Mouse (Mus musculus) CD4-positive helper T cell, adult 2 months (primary cell): Measurements from ENCODE around the gene Olfr1392.
"Not testable (repeated sequence)": the region's sequence is repeated elsewhere in the genome, so short reads cannot be mapped to it uniquely, and the experiment has no call there.

Experiments used
- DNase-seq: peaks from one replicate; pipeline ENCODE4 v3.0.0-alpha.2; 2012; ENCODE audit warnings: low read depth, missing footprints, low spot score

The Olfr1392 gene

DNA sequence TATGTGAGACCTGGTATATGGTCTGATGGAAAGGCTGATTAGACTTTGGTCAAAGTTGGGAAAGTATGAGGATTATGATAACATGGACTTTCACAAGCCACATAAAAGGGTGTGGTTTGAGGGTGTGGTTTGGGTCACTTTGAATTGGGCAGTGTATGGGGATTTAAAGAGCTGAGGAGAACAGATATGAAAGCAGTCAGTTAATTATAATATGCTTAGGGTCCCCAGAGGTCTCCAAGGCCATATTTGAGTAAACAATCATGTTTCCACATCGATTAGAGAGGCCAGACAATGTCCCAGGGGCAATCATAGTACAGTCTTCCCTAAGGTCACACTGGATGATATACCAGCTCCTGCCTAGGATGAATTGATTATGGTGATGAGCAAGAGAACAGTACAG is at the start of gene Olfr1392:
Gene Olfr1392, plus strand, starts transcription at position 301 of the 400 bp plus-strand sequence.
- not testable (repeated sequence) for DNase-seq

- no peak for DNase-seq
These were observed 49.4 kb upstream of the Olfr1392 start for GRCm38 (mm10) chr11:49235459-49236207.

DNA sequence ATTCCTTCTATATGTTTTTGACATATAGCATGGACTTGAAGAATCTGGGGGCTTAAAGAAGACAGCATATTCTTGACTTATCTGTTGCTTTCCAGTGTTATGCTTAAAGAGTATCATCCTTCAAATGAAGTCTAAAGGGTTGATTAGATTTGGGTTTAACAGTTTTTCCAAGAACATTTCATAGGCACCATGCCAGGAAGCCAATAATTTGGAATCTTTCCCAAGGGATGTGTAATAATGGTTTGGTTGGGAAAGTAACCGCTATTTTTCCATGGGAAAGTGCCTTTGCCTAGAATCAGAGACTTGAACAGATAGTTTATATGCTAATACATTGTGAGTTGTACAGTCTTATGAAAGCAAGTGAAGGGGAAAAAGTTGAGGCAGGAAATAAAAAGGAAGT is 48.2 kb upstream of the Olfr1392 start:
- no peak for DNase-seq

GRCm38 (mm10) chr11:49237532-49237931 is 47.5 kb upstream of the Olfr1392 start:
- DNase-seq: no peak

GRCm38 (mm10) chr11:49240310-49240709 is 44.8 kb upstream of the Olfr1392 start:
- DNase-seq: no peak

DNA sequence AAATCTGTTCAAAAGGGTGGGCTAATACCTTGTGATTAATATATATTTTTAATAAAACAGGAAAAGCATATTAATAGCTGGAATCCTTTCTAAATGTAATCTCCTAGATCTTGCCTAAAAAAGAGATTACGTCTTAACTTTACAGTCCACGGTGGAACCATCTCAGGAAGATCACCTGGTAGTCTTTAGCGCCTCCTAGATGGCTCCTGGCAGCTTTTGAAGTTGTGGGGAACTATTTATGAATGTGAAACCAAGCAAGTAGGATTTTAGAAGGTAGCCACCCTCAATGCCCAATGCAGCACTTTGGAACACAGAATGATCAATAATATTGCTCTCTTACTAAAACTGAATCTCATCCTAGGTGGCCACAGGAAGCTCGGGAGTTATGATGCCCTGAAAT is 44.2 kb upstream of the Olfr1392 start:
- no peak for DNase-seq

DNA sequence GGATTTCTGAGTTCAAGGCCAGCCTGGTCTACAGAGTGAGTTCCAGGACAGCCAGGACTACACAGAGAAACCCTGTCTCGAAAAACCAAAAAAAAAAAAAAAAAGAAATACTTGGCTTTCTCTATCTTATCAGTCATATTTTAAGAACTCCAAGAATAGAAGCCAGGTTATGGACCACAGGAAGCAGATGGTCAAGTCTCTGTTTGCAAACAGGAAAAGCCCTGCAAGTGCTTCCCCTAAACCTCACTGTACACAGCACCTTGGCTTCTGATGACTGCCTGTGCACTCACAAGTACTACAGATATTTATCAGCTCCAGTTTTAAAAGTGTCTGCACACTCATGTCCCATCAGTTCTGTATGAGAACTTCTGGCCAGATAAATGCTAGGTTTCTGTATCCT is 43.6 kb upstream of the Olfr1392 start:
- DNase-seq: no peak

GRCm38 (mm10) chr11:49242944-49243626 is 42.0 kb upstream of the Olfr1392 start:
- no peak for DNase-seq

DNA sequence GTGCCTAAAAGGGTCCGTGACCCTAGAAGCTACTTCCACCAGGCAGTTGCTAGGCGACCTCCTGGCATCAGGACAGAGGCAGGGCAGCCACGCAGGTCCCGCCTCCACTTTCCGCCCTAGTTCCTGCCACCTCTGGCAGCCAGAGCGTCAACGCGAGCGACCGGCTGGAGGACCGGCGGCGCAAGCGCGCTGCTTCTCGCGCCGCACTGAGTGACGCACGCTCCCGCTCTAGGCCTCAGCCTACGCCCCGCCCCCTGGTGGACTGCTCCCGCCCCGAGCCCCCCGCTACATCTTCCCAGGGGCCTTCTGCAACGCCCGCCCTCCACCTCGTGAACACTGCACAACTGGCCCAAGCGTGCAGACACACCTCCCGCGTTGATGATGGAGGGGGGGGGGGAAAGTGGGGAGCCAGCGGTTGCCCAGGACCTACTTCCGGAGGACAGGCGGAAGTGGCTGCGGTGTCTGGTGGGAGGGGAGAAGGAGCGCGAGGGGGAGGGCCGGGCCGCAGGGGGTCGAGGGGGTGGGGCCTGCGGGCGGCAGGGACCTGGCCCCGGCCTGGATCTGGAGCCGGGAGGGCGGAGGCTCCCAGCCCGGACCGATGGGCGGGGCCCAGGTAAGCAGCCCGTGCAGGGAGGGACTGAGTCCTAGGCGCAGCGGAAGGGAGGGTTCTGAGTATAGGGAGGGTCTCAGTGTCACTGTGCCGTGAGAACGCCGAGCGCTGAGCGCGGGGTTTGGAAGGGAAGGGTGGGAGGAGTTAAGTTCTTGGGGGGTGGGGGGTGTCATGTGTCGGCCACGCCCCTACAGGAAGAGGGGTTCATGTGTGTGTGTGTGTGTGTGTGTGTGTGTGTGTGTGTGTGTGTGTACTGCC is 41.1 kb upstream of the Olfr1392 start, which contains the start of gene Mgat1:
Gene Mgat1, plus strand, starts transcription at position 465 of the 868 bp plus-strand sequence.
- DNase-seq: peak; percentile 98

GRCm38 (mm10) chr11:49244595-49244930 is 40.5 kb upstream of the Olfr1392 start:
- DNase-seq: no peak

DNA sequence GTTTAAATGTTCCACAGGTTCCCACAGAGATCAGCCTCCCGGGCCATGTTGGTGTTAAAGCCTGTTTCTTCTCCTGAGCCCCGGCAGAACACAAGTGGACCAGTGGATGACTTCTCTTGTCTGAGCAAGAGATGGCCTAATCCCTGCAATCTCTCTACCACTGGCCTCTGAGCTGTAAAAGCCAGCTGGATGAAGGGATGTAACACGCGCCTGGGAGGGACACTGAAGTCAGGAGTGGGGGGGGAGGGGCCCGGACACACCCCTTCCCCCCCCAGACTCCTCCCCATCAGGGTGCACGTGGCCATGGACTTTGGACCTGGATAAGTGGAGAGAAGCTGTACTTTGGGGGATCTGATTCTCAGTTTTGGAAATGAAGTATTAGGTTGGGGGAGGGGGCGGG is 39.9 kb upstream of the Olfr1392 start:
- DNase-seq: peak; percentile 48

DNA sequence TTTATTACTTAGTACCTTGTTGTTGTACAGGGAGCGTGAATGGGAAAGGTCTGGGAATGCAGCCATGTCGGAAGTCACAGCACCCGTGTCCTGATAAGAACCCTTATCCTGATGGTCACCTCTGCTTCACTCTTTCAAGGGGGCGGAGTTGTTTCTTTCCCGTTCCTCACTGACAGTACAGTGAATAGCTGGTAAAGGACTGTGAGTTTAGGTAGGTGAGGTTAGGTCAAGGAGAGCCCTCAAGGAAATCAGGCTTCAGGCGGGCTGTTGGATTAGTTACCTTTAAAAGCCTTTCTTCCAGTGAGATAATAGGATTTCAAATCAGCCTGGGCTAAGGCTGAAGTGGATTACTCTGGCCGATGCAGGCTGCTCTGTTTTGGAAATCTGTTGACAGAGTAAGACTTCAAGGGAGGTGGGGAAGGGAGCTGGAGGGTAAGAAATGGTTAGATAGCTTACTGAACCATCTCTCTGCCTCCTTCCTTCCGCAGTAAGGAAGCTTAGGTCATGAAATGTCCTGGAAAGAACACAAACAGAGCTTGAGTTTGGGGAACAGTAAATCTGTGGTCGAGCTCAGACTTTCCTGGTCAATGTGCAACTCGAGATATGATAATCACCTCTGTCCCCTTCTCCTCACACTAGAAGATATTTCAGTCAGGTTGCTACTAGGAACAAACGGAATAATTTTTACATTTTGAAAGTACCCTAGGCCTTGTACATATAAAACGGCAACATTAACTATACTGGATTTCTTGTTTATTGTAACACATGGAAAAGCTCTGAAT is 39.3 kb upstream of the Olfr1392 start:
- DNase-seq: no peak

DNA sequence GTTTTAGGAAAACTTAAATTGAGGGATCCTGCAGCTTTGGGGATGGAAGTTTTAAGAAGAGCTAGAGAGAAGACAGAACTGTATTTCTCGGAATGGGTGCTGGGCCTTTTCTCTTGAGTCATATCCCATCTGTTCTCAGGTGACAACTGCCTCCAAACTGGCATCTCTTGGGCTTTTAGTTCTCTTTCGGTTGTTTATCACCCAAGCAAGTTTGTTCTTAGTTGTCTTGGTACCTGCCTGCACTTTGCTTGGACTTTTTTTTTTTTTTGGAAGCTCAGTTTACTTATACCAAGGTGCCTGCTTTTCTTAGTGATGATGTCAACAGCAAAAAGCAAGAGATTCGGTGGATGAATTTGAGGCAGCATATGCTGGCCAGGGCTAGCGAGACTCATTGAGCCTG is 38.6 kb upstream of the Olfr1392 start:
- no peak for DNase-seq

DNA sequence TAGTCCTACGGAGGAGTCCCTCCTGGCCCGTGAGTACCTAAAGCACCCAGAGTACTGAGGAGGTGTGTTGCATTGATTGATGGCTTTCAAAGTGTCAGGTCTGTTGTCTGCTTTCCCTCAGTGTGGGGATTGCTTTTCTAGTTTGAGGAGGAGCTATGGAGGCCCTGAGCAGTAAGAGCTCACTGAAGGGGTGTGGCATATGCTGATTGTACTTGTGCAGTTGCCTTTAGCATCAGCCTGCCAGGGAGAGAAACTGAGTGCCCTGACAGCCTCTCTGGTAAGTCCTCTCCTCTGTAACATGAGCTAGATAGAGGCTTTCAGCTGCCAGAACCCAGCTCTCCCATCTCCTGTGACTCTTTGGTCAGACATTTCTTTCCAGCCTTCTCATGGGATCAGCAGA is 37.8 kb upstream of the Olfr1392 start:
- peak; percentile 57 for DNase-seq

DNA sequence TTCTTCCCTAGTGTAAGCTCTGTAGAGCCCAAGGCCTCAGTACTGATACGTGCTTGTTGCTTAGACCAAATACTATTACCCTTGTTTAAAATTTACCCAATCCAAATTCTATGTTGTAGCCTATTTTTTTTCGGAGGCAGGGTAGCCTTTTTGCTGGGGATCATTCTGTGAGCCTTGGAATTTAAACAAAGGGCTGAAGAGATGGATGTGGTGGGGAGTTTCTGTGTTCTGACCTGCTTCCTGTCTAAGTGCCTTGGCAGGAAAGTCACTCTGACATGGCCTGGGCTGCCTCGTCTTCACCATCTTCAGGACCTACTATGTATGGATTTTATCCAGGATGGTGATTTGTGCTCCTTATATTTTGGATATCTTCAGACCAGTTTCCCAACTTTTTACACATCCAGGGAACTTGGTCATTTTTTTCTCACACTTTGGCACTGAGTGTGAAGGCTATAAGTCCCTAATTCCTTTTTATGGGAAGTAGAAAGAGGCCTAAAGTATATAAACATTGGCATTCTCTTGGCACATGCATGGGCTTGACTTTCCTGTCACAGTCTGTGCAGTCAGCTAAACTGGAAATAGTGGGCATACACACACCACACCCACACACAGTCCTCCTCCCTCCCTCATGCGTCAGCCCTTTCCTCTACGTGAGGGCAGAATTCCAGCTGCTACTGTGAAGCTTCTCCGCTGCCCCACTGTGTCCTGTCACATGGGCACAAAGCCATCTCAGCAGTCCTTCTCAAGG is 36.7 kb upstream of the Olfr1392 start:
- DNase-seq: peak; percentile 63

DNA sequence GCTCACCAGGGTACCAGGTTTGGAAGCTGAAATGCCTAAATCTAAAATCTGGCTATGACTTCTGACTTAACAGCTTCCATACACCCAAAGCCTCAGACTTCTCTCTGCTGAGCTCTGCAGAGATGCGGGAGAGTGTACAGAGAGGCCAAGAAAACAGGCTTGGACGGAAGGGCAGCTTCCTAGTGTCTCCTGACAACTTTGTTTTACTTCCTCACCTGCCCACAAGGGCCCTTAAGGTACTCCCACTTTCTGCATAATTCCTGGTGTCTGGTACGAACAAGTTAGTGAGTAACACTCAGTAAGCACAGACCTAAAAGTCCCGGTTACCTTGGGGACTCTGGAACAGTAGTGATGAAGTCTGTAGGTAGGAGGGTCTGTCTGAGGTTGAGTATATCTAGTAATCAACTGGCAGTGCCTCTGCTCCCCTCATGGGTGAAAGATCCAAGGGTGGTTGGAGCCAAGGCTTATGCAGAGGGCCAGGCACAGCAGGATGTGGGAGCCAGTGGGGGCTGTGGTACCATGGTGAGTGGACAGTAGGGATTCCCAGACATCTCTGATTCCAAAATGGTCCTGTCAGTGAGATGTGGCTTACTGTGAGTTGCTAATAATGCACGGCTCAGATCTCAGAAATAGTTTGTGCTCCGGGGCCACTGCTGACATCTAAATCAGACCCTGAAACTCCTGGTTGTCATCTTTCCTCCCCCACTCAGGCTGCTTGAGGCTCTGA is 35.9 kb upstream of the Olfr1392 start:
- DNase-seq: peak; percentile 43

DNA sequence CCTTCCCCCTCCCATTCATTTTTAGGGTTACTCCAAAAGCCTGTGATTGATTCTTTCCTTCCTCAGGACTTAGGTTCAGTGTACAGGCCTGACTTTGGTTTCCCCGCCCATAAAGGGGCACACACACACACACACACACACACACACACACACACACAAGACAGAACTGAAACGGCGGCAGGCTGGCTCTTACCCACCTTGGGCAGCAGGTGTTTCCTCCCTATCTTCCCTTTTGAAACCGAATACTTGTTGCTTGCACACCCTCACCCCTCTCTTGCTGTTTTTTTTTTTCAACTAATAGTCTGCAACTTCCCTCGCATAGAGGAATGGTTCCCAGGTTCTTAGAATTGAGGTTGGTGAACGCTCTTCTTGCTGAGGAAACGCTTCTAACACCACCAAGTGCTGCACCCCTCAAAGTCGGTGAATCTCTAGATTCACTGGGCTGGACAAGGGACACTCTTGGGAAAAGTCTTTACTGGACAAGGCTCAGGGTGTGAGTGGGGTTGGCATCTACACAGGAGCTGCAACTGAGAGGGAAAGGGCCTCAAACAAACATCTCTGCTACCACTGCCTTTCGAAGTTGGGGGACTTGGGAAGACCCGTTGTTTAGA is 35.2 kb upstream of the Olfr1392 start:
- peak; percentile 86 for DNase-seq

DNA sequence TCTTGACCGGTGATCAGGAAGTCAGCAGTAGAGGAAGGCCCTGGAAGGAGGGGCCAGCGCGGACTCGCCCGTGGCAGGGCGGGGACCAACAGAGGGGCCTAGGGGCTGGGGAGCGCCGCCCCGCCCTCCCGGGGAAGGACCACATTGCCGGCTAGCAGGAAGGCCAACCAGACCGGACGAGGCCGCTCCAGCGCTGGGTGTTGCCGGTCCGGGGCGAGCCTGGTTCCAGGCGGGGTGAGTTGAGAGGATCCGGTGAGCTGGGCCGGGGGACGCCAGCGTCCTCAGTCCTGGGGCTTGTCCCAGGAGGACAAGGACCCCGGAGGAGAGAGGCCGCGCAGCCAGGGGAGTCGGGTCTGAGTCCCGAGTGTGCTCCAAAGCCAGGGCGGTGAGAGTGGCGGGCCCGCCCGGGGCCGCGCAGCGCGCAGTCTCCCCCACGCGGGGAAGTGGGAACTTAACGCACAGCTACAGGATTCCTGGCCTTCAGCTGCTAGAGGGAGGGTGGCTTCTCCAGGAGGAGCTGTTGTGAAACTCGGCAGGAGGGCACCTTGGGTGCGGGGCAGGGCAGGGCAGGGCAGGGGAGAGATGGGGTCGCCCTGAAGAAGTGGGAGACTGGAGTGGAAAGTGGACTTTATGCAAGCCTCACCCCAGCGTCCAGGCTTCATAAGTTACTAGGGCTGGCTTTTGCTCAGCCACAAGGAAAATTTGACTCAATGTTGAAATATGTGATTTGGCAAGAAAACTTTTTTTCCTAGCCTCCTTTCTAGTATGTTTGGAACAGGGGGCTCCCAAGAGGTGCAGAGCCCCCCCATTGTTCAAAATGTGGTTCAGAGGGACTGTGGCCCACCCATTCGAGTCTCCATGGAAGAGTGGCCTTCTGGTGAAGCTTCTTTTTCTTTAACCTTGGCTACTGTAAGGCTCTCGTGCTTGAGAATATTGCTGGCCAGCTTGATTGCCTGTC is 34.4 kb upstream of the Olfr1392 start:
- peak; percentile 80 for DNase-seq
